8 mouse cellular contexts compared by ENCODE assay signal in the genomic region with DNA sequence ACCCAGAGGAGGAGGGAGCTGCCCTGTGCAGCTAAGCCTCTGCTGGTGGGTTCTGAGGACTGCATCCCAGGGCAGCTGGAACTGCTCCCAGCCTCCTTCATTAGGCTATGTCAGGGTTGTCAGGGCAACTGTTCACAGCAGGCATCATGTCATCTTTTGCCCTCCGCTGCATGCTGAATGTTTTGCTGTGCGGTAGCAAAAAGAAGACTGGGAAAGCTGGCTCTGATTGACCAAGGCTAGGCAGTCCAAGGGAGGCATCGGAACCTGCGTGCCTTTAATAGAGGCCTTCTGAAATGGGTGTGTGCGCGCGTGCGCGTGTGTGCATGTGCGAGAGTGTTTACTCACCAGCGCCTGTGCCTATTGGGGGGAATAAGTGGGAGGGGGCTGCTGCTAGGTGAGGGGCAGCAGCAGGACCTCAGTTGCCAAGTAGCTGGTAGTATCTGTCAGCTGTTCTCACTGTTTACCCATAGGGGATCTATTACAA. TPM values are rescaled to one million over a fixed set of nuclear protein-coding genes. Genes with fewer than 3 reads are reported as not detected.
DNase-seq lines count a peak whose midpoint lies in the region; ATAC-seq and TF ChIP-seq lines count a peak whose summit lies in the region.

No protein-coding gene starts in this region.

- peak overlapping the region; percentile 58 for H3K4me2 ChIP-seq in heart, embryonic 12.5 days
- H3K4me2 ChIP-seq in kidney, embryonic 15.5 days: peak overlapping the region; percentile 55
- H3K4me2 ChIP-seq in limb, embryonic 12.5 days: peak overlapping the region; percentile 52
- peak overlapping the region; percentile 40 for H3K4me2 ChIP-seq in midbrain, embryonic 11.5 days
- H3K4me2 ChIP-seq in stomach, embryonic 15.5 days: peak overlapping the region; percentile 53

- no peak overlapping the region for H3K9ac ChIP-seq in heart, embryonic 12.5 days
- H3K9ac ChIP-seq in kidney, embryonic 15.5 days: no peak overlapping the region
- H3K9ac ChIP-seq in limb, embryonic 12.5 days (replicated peaks): no peak overlapping the region
- peak overlapping the region; percentile 10; the same call in 1 of the 2 replicates for H3K9ac ChIP-seq in midbrain, embryonic 11.5 days (ENCODE audit: low read length)
- no peak overlapping the region for H3K9ac ChIP-seq in stomach, embryonic 15.5 days

- peak; percentile 35 for DNase-seq in urinary bladder, adult 2 months (ENCODE audit: low spot score)
- DNase-seq in urinary bladder, postnatal 14 days (ENCODE audit: low spot score): no peak
- DNase-seq in midbrain, embryonic 11.5 days (ENCODE audit: low spot score, missing footprints): peak; percentile 93

- no peak overlapping the region for H3K27ac ChIP-seq in embryonic fibroblast, embryonic 13.5 days (ENCODE audit: insufficient read depth, low read length)
- no peak overlapping the region for H3K27ac ChIP-seq in heart, embryonic 12.5 days (ENCODE audit: poor library complexity, severe bottlenecking)
- peak overlapping the region; percentile 51 for H3K27ac ChIP-seq in kidney, embryonic 15.5 days
- H3K27ac ChIP-seq in limb, embryonic 12.5 days: 0 out of 2 replicates have a peak overlapping the region, but pooled peaks have one; percentile 17
- 0 out of 2 replicates have a peak overlapping the region, but pooled peaks have one; percentile 3 for H3K27ac ChIP-seq in midbrain, embryonic 11.5 days (ENCODE audit: low read depth, low read length)
- H3K27ac ChIP-seq in stomach, embryonic 15.5 days: peak overlapping the region; percentile 64

- ATAC-seq in heart, embryonic 12.5 days (ENCODE audit: insufficient number of reproducible peaks, low FRiP score): peak; percentile 87
- peak; percentile 93 for ATAC-seq in kidney, embryonic 15.5 days (replicated peaks; ENCODE audit: low FRiP score)
- peak; percentile 83 for ATAC-seq in limb, embryonic 12.5 days (ENCODE audit: insufficient number of reproducible peaks, insufficient read depth, low FRiP score, low TSS enrichment, low read depth)
- ATAC-seq in midbrain, embryonic 11.5 days (ENCODE audit: low FRiP score): peak; percentile 98
- ATAC-seq in stomach, embryonic 15.5 days (ENCODE audit: insufficient read depth, low FRiP score, low read depth): peak; percentile 89

- H3K4me1 ChIP-seq in embryonic fibroblast, embryonic 13.5 days (ENCODE audit: control insufficient read depth, insufficient read depth, low read length): no peaks in the 10 kb centered on the region
- peaks cover 16% of the 10 kb centered on the region for H3K4me1 ChIP-seq in heart, embryonic 12.5 days (replicated peaks)
- H3K4me1 ChIP-seq in kidney, embryonic 15.5 days: peaks cover 34% of the 10 kb centered on the region
- peaks cover 26% of the 10 kb centered on the region for H3K4me1 ChIP-seq in limb, embryonic 12.5 days (replicated peaks)
- peaks cover 15% of the 10 kb centered on the region for H3K4me1 ChIP-seq in midbrain, embryonic 11.5 days (ENCODE audit: control insufficient read depth, insufficient read depth, low read length)
- peaks cover 6% of the 10 kb centered on the region; the same call in 1 of the 2 replicates for H3K4me1 ChIP-seq in stomach, embryonic 15.5 days

- no peak for TF ChIP-seq POLR2A in embryonic fibroblast, embryonic 13.5 days (IDR thresholded peaks at IDR 0.05; ENCODE audit: low read depth, low read length)

- no peak overlapping the region for H3K4me3 ChIP-seq in embryonic fibroblast, embryonic 13.5 days (ENCODE audit: insufficient read depth, low read length)
- H3K4me3 ChIP-seq in heart, embryonic 12.5 days: peak overlapping the region; percentile 11
- H3K4me3 ChIP-seq in kidney, embryonic 15.5 days (replicated peaks): peak overlapping the region; percentile 21; the same call in 1 of the 2 replicates
- H3K4me3 ChIP-seq in limb, embryonic 12.5 days (replicated peaks): peak overlapping the region; percentile 19; the same call in 1 of the 2 replicates
- no peak overlapping the region; the same call in 1 of the 2 replicates for H3K4me3 ChIP-seq in midbrain, embryonic 11.5 days (ENCODE audit: low read depth, low read length)
- peak overlapping the region; percentile 26 for H3K4me3 ChIP-seq in stomach, embryonic 15.5 days (replicated peaks)

- no peaks in the 10 kb centered on the region for H3K9me3 ChIP-seq in heart, embryonic 12.5 days (replicated peaks)
- H3K9me3 ChIP-seq in kidney, embryonic 15.5 days (replicated peaks): no peaks in the 10 kb centered on the region
- H3K9me3 ChIP-seq in limb, embryonic 12.5 days: 0 out of 2 replicates have a peak, but pooled peaks cover under 1% of the 10 kb centered on the region
- no peaks in the 10 kb centered on the region for H3K9me3 ChIP-seq in midbrain, embryonic 11.5 days (ENCODE audit: control insufficient read depth, low read length)
- no peaks in the 10 kb centered on the region for H3K9me3 ChIP-seq in stomach, embryonic 15.5 days

- TF ChIP-seq CTCF in embryonic fibroblast, embryonic 13.5 days (IDR thresholded peaks at IDR 0.05; ENCODE audit: borderline replicate concordance, insufficient read depth, low read length): peak; percentile 79

- H3K36me3 ChIP-seq in heart, embryonic 12.5 days: no peaks in the 10 kb centered on the region
- H3K36me3 ChIP-seq in kidney, embryonic 15.5 days: no peaks in the 10 kb centered on the region
- H3K36me3 ChIP-seq in limb, embryonic 12.5 days: no peaks in the 10 kb centered on the region
- H3K36me3 ChIP-seq in midbrain, embryonic 11.5 days (ENCODE audit: control insufficient read depth, insufficient read depth, low read length): no peaks in the 10 kb centered on the region
- no peaks in the 10 kb centered on the region for H3K36me3 ChIP-seq in stomach, embryonic 15.5 days

- 49% methylated on average over 11 of the region's 11 CpGs for WGBS in heart, embryonic 12.5 days
- WGBS in kidney, embryonic 15.5 days: 36% methylated on average over 11 of the region's 11 CpGs
- 53% methylated on average over 11 of the region's 11 CpGs for WGBS in limb, embryonic 12.5 days
- WGBS in midbrain, embryonic 11.5 days: 38% methylated on average over 11 of the region's 11 CpGs
- 25% methylated on average over 11 of the region's 11 CpGs for WGBS in stomach, embryonic 15.5 days

- no peaks in the 10 kb centered on the region for H3K27me3 ChIP-seq in heart, embryonic 12.5 days (replicated peaks)
- H3K27me3 ChIP-seq in kidney, embryonic 15.5 days: no peaks in the 10 kb centered on the region
- 0 out of 2 replicates have a peak, but pooled peaks cover 5% of the 10 kb centered on the region for H3K27me3 ChIP-seq in limb, embryonic 12.5 days
- H3K27me3 ChIP-seq in midbrain, embryonic 11.5 days (ENCODE audit: control insufficient read depth, insufficient read depth, low read length): 0 out of 2 replicates have a peak, but pooled peaks cover 2% of the 10 kb centered on the region
- H3K27me3 ChIP-seq in stomach, embryonic 15.5 days (replicated peaks): no peaks in the 10 kb centered on the region

RNA-seq across cellular contexts. Expression of a gene that starts 22.4 kb away (rescaled TPM):
- polyA plus RNA-seq in urinary bladder, adult 2 months (2012; rRNA removed): 9.2 and 14.8 TPM in 2 replicates
- polyA plus RNA-seq in embryonic fibroblast, embryonic 13.5 days (2011; ENCODE audit: insufficient read length, low read depth, missing spikeins): 0.23 and 1.6 TPM in 2 replicates
- 7.4 and 8.3 TPM in 2 replicates for polyA plus RNA-seq in heart, embryonic 12.5 days (2016; fragmentation: Nextera tagmentation; extraction: Ambion mirVana)
- polyA plus RNA-seq in kidney, embryonic 15.5 days (2015; fragmentation: Nextera tagmentation; extraction: Ambion mirVana): 26.7 and 28.8 TPM in 2 replicates
- 3.5 and 3.8 TPM in 2 replicates for polyA plus RNA-seq in limb, embryonic 12.5 days (2016; fragmentation: Nextera tagmentation; extraction: Ambion mirVana)
- 5.6 and 6.3 TPM in 2 replicates for polyA plus RNA-seq in midbrain, embryonic 11.5 days (2014; fragmentation: Nextera tagmentation; extraction: Ambion mirVana)
- polyA plus RNA-seq in stomach, embryonic 15.5 days (2015; fragmentation: Nextera tagmentation; extraction: Ambion mirVana): 21.2 and 23.3 TPM in 2 replicates

Comparison
In these comparisons a context has a peak if more than half of its experiments do, and no peak if none do; other contexts are left out.
1. H3K27ac ChIP-seq: peak in kidney, embryonic 15.5 days (single experiment), limb, embryonic 12.5 days (single experiment), midbrain, embryonic 11.5 days (single experiment) and stomach, embryonic 15.5 days (single experiment); none in embryonic fibroblast, embryonic 13.5 days (single experiment) and heart, embryonic 12.5 days (single experiment).
2. H3K4me3 ChIP-seq: peak in heart, embryonic 12.5 days (single experiment), kidney, embryonic 15.5 days (single experiment), limb, embryonic 12.5 days (single experiment) and stomach, embryonic 15.5 days (single experiment); none in embryonic fibroblast, embryonic 13.5 days (single experiment) and midbrain, embryonic 11.5 days (single experiment).
3. Peak in every context shown above with its lines, with median percentiles within 50 percentile points of each other: ATAC-seq and H3K4me2 ChIP-seq.